Mouse (Mus musculus) embryonic facial prominence, embryonic 15.5 days (tissue): ENCODE data around the gene Ndufs1. TPM values are rescaled to one million over a fixed set of nuclear protein-coding genes. Genes with fewer than 3 reads are reported as not detected.

Experiments
- ATAC-seq: fragments of 200-750 bp; cut with Nextera tagmentation; 2 replicates; pipeline ENCODE4 v1.8.0; 2017; ENCODE audit warnings: low read depth, moderate TSS enrichment; ENCODE audit not compliant: insufficient number of reproducible peaks, low FRiP score, low TSS enrichment
- H3K27ac ChIP-seq: fragments of 300-500 bp; sonication (generic); replicated peaks from 2 replicates; pipeline ENCODE4 v1.5.1; 2015; ENCODE audit warnings: mild to moderate bottlenecking, inconsistent platforms
- H3K27me3 ChIP-seq: fragments of 300-500 bp; sonication (generic); 2 replicates; pipeline ENCODE4 v1.6.1; 2015; ENCODE audit warnings: inconsistent platforms
- H3K36me3 ChIP-seq: fragments of 300-500 bp; sonication (generic); 2 replicates; pipeline ENCODE4 v1.6.1; 2015; ENCODE audit warnings: mild to moderate bottlenecking, inconsistent platforms
- H3K4me1 ChIP-seq: fragments of 300-500 bp; sonication (generic); 2 replicates; pipeline ENCODE4 v1.6.1; 2015; ENCODE audit warnings: inconsistent platforms
- H3K4me2 ChIP-seq: fragments of 300-500 bp; sonication (generic); replicated peaks from 2 replicates; pipeline ENCODE4 v1.6.1; 2015; ENCODE audit warnings: mild to moderate bottlenecking, inconsistent platforms
- H3K4me3 ChIP-seq: fragments of 300-500 bp; sonication (generic); replicated peaks from 2 replicates; pipeline ENCODE4 v1.5.1; 2015; ENCODE audit warnings: mild to moderate bottlenecking, inconsistent platforms
- H3K9ac ChIP-seq: fragments of 300-500 bp; sonication (generic); 2 replicates; pipeline ENCODE4 v1.6.1; 2015; ENCODE audit warnings: inconsistent platforms
- H3K9me3 ChIP-seq: fragments of 300-500 bp; sonication (generic); replicated peaks from 2 replicates; pipeline ENCODE4 v1.6.1; 2016; ENCODE audit warnings: inconsistent platforms
- WGBS: fragments of 180-500 bp; shearing (Covaris S2); methylation state at CpG from one replicate; pipeline ENCODE4 v1.1.7; 2015; 5-methylcytosine and 5-hydroxymethylcytosine counted together
- polyA plus RNA-seq: library from polyadenylated mRNA; unstranded; fragments of >200 nt; fragmentation: Nextera tagmentation; extraction: Ambion mirVana; gene quantifications from 2 replicates; pipeline ENCODE4 v1.2.1, GENCODE M21; 2015

Gene Ndufs1
- polyA plus RNA-seq, 1 experiment from 2014 or later, result 116 TPM

DNA sequence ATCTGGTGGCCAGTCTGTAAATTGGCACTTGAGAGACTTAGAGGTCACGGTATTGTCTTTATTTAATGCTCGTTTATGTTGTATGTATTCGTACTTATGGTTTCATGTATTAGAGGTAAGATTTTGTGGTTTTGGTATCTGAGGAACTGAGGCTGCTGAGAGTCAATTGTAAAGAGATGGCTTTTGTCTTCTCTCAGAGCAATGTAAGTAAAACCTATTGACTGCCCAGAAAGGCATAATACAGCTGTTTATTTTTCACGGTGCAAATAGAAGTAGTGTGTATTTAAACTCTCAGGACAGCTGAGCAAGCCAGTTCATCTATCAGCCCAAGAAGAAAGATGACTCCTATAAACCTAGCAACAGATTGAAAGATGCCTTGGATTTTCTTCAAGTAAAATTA, 61.5 kb downstream of the Ndufs1 start:
- Histone ChIP-seq H3K36me3 (peaks cover 18% of the 10 kb centered on the region), H3K9ac (peak overlapping the region; percentile 99), H3K27me3 (no peaks in the 10 kb centered on the region), H3K4me1 (peaks cover 24% of the 10 kb centered on the region), H3K9me3 (no peaks in the 10 kb centered on the region), H3K4me3 (peak overlapping the region; percentile 84), H3K4me2 (peak overlapping the region; percentile 79), H3K27ac (peak overlapping the region; percentile 99)
- 12% methylated on average over 4 of the region's 4 CpGs for WGBS
- no peak for ATAC-seq

DNA sequence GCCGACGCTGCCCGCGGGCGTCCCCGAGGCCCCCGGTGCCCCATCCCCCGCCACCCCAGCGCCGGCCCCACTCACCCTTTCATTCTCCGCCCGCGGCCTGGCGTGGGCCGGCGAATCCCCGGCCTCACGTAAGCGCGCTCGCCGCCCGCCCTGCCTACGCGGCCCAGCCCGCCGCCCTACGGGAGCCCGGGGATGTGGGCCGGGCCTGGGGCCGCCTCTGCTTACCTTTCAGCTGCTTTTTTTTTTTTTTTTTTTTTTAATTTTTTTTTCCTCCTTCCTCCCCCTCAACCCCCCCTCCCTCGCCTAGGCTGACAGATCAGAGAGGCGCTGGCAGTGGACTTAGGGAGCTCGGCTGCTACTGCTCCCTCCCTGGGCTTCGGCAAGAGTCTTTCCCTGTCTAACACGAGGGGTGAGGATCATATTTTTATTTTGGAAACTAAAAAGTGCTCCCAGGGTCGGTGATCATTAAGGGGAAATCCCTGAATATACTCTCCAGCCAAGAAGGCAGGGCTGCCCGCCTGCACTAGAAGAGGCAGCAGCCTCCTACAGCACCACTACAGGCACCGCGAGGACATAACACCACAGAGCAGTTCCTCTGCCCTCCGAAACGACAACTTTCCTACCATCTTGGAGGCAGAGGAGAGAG, 62.4 kb downstream of the Ndufs1 start, which contains the start of gene Ino80d:
Gene Ino80d (minus strand): TSS at position 532 of the 646 bp plus-strand sequence.
- H3K4me2 ChIP-seq, result peak within 1 kb of the TSS; percentile 79
- H3K9me3 ChIP-seq, result no peaks in the 10 kb centered on the region
- peaks cover 11% of the 10 kb centered on the region for H3K36me3 ChIP-seq
- peak; percentile 90 for ATAC-seq
- H3K9ac ChIP-seq, result peak within 1 kb of the TSS; percentile 99
- 0% methylated on average over 32 of the region's 42 CpGs for WGBS
- H3K4me3 ChIP-seq, result peak within 1 kb of the TSS; percentile 84
- peaks cover 24% of the 10 kb centered on the region for H3K4me1 ChIP-seq
- H3K27me3 ChIP-seq, result no peaks in the 10 kb centered on the region
- peak within 1 kb of the TSS; percentile 99 for H3K27ac ChIP-seq

DNA sequence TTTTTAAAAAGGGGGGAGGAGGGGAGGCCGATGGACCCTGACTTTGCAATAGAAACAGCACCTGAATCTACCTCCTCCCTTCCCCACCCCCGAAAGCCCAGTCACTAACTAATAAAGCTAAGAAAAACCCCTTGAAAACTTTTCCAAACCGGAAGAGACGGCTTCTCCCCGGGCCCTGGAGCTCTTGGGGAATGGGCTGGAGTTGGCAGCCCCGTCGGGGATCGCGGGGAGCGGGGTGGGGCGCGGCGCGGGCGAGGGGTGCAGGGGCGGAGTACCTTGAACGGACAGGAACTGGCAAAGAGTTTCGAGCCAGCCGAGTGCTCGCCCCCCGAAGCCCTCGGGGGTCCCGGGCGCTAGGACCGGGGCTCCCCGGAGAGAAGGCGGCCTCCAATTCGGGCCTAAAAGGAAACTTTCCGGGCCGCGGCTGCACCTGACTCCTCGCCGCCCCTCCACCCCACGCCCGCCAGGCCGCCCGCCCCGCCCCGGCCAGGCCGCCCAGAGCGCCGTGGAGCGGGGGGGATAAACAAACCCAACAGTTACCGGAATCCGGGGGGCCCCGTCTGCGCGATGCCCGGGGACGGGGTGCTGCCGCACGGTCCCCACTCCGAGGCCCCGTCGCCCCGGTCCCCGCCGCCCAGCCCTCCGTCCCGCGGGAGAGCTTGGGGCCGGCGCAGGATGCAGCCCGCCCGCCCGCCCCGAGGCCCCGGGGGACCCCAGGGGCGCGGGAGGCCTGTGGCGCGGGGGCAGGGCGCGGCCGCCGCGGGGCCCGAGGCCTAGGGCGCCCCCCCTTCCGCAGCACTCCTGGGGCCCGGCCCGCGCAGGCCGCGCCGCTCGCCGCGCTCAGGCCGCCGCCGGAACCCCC, 63.1 kb downstream of the Ndufs1 start:
- peak overlapping the region; percentile 84 for H3K4me3 ChIP-seq
- 0% methylated on average over 51 of the region's 92 CpGs for WGBS
- peaks cover 24% of the 10 kb centered on the region for H3K4me1 ChIP-seq
- H3K36me3 ChIP-seq, result peaks cover 8% of the 10 kb centered on the region
- H3K27ac ChIP-seq, result peak overlapping the region; percentile 99
- peak; percentile 66 for ATAC-seq
- no peaks in the 10 kb centered on the region for H3K27me3 ChIP-seq
- H3K9me3 ChIP-seq, result no peaks in the 10 kb centered on the region
- peak overlapping the region; percentile 79 for H3K4me2 ChIP-seq
- peak overlapping the region; percentile 99 for H3K9ac ChIP-seq

DNA sequence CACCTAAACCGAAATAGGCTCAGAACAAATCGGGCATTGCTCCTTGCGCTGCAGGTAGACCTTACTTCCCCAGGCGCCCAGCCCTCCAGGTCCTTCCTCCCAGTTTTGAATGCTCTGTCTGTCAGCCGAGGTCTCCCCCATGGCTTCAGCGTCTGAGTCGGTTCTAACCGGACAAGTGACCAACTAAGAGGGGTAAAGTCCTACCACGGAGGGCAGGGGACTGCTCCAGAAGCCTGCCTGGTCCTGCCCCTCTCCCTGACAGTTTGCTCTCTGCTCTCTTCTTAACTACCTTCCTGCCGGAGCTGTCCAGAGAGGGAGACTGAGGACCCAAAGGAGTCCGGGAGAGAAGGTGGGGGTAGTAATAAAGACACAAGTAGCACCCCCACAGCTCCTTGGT, 63.8 kb downstream of the Ndufs1 start:
- H3K4me1 ChIP-seq, result peaks cover 24% of the 10 kb centered on the region
- peak overlapping the region; percentile 99 for H3K27ac ChIP-seq
- peak overlapping the region; percentile 99 for H3K9ac ChIP-seq
- H3K9me3 ChIP-seq, result no peaks in the 10 kb centered on the region
- H3K4me2 ChIP-seq, result peak overlapping the region; percentile 79
- no peak for ATAC-seq
- 0 out of 2 replicates have a peak, but pooled peaks cover 3% of the 10 kb centered on the region for H3K36me3 ChIP-seq
- peak overlapping the region; percentile 84 for H3K4me3 ChIP-seq
- H3K27me3 ChIP-seq, result no peaks in the 10 kb centered on the region
- WGBS, result 1% methylated on average over 11 of the region's 11 CpGs

DNA sequence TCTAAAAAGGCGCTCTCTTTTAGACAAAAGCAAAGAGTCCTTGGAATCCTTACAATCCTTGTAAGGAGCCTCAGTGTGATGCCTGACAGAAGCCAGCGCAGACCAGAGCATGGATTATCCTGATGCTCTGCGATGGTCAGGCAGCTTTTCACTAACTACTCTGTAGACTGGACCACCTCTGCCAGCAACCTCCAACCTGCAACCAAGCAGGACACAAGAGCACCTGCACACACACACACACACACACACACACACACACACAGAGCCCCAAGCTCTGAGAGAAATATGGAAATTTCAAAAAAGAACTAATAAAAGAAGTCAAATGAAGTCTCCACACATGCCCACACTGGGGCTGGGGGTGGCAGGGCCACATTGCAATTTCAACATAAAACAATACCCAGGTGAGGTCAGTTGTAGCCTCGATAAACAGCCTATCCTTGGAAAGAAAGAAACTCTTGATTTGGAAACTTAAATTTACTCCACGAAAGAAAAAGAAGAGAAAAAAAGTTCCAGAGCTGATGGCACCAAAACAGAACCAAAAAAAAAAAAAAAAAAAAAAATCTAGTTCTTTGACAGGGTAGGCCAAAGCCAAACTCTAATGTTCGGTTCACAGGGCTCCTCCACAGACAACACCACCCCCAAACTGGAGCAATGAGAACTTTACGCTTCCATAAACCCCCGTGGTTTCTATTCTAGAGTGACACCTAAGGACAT, 64.3 kb downstream of the Ndufs1 start:
- Histone ChIP-seq H3K27ac (peak overlapping the region; percentile 99), H3K9ac (peak overlapping the region; percentile 99), H3K27me3 (no peaks in the 10 kb centered on the region), H3K36me3 (0 out of 2 replicates have a peak, but pooled peaks cover 3% of the 10 kb centered on the region), H3K9me3 (no peaks in the 10 kb centered on the region), H3K4me1 (peaks cover 24% of the 10 kb centered on the region), H3K4me2 (peak overlapping the region; percentile 79), H3K4me3 (peak overlapping the region; percentile 84)
- WGBS, result 44% methylated on average over 8 of the region's 8 CpGs
- no peak for ATAC-seq

DNA sequence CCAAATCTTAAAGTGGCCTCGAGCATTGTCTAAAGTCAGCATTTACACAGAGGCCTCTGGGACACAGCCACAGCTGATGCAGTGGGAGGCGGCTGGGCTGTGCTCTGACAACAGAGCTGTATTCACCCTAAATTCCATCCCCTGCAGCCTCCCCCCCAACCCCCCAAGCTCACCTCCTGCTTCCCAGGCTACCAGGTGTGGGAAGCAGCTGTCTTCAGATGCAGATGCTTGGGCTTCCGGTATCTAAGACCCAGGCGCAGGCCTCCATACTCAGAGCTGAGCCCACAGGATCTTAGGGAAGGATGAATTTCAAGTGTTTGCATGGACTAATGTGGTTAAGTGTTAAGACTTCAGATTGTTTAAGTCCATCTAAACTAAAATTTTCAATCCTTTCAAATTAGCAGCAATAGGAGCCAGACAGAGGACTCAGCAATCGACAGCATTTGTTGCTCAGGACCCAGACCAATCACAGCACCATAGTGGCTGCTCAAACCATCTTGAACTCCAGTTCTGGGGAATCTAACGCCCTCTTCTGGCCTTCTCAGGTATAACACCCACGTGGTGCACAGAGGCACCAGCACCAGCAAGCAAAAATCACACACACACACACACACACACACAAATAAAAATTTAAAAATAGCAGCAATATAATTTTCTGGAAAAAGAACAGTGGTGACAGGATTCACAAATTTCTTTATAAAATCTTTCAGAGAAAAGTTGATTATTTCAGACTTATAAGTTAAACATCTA, 65.9 kb downstream of the Ndufs1 start:
- no peak overlapping the region for H3K4me3 ChIP-seq
- H3K27ac ChIP-seq, result no peak overlapping the region; the same call in 1 of the 2 replicates
- no peaks in the 10 kb centered on the region for H3K27me3 ChIP-seq
- ATAC-seq, result no peak
- no peak overlapping the region for H3K4me2 ChIP-seq
- H3K4me1 ChIP-seq, result peaks cover 15% of the 10 kb centered on the region
- no peak overlapping the region for H3K9ac ChIP-seq
- peaks cover 7% of the 10 kb centered on the region; the same call in 1 of the 2 replicates for H3K36me3 ChIP-seq
- 35% methylated on average over 7 of the region's 7 CpGs for WGBS
- no peaks in the 10 kb centered on the region for H3K9me3 ChIP-seq

DNA sequence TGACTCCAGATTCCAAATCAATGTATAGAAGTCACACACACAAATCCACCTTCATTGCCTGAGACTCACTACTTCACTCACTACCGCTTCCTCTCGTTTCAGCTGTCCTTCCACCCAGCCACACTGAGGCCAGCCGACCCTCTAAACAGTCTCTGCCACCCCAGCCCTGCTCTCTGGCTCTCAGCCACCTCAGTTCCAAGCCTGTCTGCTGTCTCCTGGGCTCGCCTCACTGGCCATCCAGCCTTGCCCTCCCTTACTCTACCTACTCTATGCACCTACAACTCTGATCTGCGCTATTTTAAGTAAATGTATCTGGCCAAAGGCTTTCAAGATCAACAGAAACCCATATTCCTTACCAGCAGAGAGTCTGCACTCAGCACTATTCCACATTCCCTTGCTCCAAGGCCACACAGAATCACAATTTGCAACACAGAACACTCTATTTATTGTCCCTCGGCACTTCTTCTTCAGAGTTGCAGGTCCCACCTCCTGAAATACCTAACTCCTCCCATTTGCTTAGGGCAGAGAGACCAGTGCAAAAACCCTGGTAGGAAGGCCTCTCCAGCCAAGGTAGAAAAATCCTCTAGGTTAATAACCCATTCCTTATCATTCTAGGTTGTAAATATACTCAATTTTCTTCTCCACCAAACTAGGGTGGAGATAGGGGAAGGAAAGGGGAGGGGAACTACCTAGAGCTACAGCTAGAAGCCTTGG, 68.9 kb downstream of the Ndufs1 start:
- Histone ChIP-seq H3K4me2 (no peak overlapping the region), H3K4me3 (no peak overlapping the region), H3K9ac (no peak overlapping the region), H3K36me3 (peaks cover 26% of the 10 kb centered on the region), H3K9me3 (no peaks in the 10 kb centered on the region), H3K4me1 (peaks cover 14% of the 10 kb centered on the region), H3K27ac (no peak overlapping the region; the same call in 1 of the 2 replicates), H3K27me3 (no peaks in the 10 kb centered on the region)
- no peak for ATAC-seq
- WGBS, result 84% methylated on average over 6 of the region's 6 CpGs

DNA sequence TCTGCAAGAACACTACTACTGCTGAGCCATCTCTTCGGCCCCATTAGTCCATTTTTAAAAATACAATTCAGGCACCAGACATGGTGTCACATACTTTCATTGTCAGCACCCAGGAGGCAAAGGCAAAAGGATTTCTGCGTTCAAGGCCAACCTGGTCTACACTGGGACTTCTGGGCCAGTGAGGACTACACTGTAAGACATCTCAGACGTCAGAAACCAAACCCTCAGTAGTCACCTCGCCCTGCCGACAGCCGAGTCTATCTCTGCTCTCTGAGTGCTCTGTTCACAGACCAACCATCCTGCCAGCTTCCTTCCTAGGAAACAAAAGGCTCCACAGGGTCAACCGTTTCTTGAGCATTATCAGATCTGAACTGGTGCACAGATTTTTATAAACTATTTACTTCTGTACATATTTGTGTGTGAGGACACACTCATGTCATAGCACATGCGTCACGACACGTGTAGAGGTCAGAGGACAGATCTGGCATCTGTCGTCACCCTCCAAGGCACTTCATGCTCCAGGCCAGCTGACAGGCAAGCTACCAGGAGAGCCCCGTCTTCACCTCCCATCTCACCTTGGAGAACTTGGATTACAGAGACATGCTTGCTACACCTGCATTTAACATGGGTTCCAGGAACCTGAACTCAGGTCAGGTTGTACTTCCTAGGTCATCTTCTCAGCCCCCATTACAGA, 73.7 kb downstream of the Ndufs1 start:
- H3K27me3 ChIP-seq, result no peaks in the 10 kb centered on the region
- no peak overlapping the region for H3K9ac ChIP-seq
- ATAC-seq, result no peak
- H3K4me3 ChIP-seq, result no peak overlapping the region
- no peak overlapping the region for H3K27ac ChIP-seq
- WGBS, result 91% methylated on average over 12 of the region's 12 CpGs
- peaks cover 65% of the 10 kb centered on the region for H3K36me3 ChIP-seq
- H3K4me1 ChIP-seq, result no peaks in the 10 kb centered on the region
- H3K9me3 ChIP-seq, result no peaks in the 10 kb centered on the region
- H3K4me2 ChIP-seq, result no peak overlapping the region

DNA sequence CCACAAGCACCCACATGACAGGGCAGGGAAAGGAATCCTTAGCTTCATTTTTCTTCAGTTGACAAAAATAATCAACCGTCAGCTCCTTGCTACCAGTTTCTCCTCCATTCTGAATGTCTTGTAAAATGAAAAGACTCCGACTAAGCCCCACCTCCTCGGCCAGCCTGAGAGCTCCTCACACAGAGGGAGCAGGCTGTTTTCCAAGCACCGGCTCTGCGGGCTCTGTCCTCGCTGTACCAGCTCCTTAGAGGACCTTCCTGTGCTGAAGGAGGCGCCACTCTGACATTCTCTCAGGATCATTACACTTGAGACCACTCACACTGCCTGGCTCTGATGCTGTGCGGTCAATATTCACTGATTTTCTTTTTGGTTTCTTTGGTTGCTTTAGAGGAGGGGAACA, 76.4 kb downstream of the Ndufs1 start:
- Histone ChIP-seq H3K4me1 (no peaks in the 10 kb centered on the region), H3K9ac (no peak overlapping the region), H3K9me3 (no peaks in the 10 kb centered on the region), H3K27ac (no peak overlapping the region), H3K27me3 (no peaks in the 10 kb centered on the region), H3K4me3 (no peak overlapping the region), H3K36me3 (peaks cover 74% of the 10 kb centered on the region), H3K4me2 (no peak overlapping the region)
- ATAC-seq, result no peak
- 81% methylated on average over 8 of the region's 8 CpGs for WGBS

DNA sequence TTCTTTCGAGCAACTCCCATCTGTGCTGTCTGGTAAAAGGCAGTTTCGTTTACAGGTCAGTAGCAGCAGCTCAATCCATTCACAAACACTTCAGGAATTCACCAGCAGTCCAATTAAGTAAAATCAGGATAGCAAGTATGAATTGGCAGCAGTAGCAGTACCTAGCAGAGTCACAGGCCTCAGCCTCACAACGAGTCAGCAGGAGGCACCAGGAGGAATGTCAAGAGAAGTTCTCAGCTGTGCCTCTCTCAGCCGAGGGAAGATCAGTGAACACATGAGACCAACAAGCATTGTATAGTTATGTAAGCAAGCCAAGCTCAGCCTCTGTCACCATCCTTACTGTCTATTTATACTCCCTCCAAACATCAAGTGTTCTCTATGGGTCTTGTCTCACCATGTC, 77.8 kb downstream of the Ndufs1 start:
- Histone ChIP-seq H3K36me3 (peaks cover 70% of the 10 kb centered on the region), H3K9me3 (no peaks in the 10 kb centered on the region), H3K27ac (no peak overlapping the region), H3K4me3 (no peak overlapping the region), H3K9ac (no peak overlapping the region), H3K4me1 (no peaks in the 10 kb centered on the region), H3K4me2 (no peak overlapping the region), H3K27me3 (no peaks in the 10 kb centered on the region)
- WGBS, result 82% methylated on average over 4 of the region's 4 CpGs
- ATAC-seq, result no peak
